Mouse (Mus musculus) cerebellum, adult 11 months (tissue): ENCODE results near the gene Taf15.

Experiments
- DNase-seq: peaks from one replicate; pipeline ENCODE4 v3.0.0; 2022

Taf15 gene

DNA sequence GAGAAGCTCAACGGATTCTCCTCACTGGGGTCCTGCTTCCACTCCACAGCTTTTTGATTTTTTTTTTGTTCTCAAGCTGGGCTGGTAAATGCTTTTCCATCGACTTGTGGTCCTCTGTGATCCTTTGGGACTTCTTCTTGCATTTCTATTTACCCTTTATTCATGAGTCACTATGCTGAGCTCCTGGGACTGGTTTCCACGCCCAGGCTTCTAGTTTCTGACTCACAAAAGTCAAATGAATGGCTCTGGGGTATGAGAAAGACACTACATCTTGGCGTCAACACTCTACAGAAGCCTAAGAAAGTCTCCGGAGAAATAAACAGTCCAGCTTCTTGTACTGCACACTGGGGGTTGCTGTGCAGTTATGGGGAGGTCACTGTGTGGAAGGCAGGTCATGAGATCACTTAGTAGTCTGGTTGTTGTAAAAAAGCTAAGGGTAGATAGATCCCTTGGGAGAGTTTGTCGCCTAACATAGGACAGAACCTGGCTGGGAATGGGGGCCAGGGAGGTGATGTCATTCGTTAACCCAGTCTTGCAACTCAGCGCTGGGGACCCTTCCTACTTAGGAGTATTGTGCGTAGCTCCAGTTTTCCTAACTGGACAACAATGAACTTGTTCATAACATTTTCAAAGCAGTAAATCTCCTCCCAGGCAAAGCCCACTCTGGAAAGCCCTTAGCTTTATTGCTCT, 14.8 kb upstream of the Taf15 start:
- DNase-seq: no peak

DNA sequence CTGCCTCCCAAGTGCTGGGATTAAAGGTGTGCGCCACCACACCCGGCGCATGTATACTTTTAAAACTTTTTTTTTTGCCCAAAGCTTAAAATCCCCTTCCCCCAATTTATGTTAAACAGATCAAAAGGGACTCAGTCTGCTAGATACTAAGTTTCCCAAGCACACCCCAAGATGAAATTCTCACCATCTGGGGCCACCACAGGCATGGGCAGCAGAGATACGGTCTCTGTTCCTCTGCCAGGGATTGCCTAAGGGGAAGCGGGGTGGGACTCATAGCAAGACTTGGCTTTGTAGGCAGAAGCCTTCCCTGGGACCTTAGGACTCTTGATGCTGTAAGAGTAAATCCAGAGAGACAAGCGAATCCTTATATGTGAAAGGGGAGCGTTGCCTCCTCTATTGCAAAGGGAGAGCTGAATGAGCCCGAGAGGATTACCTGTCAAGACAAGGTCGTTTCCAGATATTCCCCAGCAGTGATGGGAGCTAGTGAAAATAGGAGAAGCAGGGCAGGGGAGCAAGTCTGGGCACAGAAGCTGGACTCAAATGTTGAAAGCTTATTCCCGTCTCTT, 11.3 kb upstream of the Taf15 start:
- no peak for DNase-seq

DNA sequence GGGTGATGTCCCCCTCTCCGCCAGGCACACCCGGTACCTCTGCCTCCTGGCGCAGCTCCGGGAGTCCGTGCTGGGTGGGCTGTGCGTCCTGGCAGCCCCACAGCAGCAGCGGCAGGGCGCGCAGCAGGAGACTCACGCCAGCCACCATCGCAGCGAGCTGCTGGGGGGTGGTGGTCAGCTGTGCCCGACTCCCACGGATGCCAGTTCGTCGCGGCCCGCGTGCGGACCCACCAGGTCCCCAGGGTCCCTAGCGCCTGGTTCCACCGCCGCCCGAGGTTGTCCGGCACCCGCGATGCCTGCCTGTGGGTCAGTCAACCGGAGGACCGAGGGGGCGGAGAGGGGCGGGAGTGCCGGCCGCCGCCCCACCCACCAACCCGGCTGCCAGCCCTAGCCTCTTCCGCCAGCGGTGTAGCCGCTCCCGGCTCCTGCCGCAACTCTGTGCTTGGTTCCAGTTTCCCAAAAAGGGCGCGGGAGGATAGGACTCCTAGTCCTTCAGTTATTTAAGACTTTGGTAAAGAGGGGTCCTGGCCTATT, 10.1 kb upstream of the Taf15 start, which contains the start of gene Mmp28:
Gene Mmp28 (minus strand): TSS at position 361 of the 534 bp plus-strand sequence.
- DNase-seq: no peak

DNA sequence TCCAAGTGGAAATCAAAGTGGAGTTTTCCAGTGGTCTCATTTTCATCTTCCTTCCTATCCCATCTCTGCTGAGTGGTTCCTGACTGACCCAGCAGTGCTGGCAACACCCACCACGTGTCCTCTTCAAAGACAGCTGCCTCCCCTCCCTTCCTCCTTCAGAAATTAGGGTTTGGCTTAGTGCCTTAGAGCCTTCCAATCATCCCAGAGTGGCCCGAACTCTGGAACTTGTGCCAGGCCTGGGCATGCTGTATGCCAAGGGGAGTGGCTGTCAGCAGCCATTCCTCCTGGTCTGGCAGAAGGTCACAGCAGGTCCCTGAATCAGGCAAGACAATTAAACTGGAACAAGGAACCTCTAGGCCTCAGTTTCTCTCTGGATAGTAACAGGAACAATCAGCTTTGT, 6.9 kb upstream of the Taf15 start:
- DNase-seq: peak; percentile 80

DNA sequence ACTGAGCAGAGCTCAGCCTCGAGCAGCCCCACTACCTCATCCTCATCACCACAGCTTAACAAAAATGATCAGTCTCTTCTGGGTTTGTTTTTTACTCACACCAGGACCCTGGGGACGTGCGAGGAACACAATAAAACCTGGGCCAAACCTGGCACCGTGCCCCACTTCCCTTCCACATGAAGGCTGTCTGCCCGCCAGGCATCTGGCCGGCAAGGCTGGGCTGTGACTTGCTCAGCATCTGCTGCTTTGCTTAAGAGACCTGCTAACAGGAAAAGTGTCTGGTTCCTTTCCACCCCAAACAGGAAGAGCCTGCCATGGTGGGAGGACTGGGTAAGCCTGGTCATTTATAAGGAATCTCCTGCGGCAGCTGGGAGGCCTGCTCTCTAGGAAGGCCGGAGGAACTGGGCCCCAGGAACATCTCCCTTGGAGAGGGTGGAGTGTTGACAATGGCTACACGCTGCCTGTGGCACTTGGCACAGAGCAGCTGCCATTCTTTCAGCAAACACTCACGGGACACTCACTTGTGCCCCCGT, 5.7 kb upstream of the Taf15 start:
- DNase-seq: peak; percentile 41

DNA sequence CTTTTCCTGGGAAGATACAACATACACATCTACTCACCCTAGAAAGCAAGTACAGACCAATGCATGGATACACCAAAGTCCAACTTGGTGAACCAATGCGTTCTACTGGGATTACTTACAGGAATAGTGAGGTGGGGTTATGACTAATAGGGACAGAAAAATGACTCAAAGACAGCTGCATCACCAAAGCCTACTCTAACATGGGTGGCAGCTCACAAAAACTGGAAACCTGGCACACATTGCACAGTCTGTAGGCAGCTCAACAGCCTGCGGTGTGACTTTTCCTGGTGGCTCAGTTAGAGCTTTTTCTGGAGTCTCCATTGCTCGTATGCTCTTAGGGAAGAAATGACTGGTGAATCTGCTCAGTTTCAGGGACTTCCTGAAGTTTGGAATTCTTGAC, 4.1 kb upstream of the Taf15 start:
- no peak for DNase-seq

DNA sequence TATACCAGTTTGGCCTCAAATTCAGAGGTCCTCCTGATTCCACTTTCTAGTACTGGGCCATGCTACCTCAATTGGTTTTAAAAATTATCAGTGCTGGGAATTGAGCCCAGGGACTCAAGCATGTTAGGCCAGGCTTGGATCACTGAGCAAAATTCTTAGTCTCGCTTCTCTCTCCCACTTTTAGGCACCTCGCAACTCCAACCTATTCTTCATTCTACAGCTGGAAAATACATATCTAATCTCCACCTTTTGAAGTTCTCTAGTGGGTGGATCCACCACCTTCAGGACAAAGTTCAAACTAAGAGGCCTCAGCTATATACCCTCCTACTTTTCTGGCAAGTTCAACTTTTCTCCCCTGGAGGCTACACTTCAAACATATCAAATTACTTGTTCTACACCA, 1.1 kb upstream of the Taf15 start:
- no peak for DNase-seq

DNA sequence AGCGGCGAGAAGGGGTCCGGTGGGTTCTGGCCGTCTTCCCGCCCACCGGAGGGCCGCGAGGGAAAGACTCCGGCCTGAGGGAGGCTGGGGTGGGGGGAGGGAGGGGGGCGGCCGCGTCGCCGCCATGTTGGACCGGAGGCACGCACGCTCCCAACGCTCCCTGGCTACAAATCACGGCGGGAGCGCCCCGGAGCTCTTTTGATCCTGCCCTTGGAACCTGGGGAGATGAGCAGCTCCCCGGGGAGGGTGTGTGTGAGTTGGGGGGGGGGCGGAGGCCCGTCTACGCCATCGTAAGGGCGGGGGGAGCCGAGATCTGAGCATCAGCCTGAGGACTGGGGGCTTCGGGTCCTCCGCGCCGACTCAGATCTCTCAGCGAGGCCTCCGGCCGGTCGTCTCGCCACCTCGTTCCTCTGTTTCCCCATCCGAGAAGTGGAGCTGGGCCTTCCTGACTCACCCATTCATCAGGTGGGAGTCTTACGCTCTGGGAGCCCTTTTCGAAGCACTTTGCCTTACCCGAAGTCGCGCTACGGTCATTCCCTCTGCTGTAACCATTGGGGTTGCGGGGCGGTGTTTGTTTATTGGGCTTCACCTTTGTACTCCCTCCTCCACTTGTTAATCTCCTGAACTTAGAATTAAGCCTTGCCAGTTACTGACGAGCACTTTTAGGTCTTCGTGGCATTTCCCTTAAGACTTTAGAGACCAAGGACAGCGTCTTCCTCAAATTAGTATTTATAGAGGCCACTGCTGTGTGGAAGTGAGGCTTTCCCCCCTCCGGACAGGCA, 540 bp downstream of the Taf15 start:
- peak; percentile 28 for DNase-seq

DNA sequence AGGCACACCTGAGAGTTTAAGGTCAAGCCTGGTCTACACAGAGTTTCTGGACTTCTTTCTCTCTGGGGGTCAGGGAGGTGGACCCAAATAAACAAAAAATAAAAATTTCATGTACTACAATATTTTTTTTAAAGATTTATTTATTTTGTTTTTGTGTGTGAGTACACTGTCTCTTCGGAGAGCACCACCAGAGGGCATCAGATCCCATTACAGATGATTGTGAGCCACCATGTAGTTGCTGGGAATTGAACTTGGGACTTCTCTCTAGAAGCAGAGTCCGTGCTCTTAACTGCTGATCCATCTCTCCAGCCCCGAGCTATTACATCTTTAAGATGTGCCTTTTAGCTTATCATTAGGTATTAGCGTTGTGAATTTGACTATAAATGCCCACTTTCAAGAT, 18.6 kb downstream of the Taf15 start:
- no peak for DNase-seq

DNA sequence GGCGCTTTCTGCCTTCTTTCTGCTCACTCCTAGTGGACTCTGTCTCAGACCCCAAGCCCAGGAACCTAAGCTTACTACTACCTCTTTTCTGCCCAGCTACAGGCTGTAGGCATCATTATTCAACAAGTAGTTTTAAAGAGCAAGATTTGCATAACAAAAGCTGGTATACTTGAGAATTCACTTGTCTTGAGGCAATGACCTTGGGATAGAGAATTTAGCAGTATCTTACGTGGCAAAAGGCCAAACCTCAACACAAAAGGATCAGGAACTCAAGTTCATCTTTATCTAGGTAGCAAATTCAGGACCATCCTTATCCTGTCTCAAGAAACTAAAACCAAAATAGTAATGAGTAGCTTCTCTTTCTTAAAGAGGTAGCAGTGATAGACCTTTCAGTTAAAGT, 22.7 kb downstream of the Taf15 start:
- no peak for DNase-seq

DNA sequence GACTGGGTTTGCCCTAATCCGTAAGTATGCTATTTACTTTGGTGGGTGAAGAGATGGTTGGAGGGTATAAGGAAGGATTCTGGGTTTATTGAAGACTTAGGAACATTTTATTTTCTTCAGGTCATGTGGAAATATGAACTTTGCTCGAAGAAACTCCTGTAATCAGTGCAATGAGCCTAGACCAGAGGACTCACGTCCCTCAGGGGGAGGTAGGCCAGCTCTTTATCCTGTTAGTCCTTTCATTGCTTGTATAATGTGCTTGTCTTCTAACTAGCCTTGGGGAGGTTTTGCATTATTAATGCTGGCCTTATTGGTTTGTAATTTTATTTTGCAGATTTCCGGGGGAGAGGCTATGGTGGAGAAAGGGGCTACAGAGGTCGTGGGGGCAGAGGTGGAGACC, 31.4 kb downstream of the Taf15 start:
- no peak for DNase-seq

DNA sequence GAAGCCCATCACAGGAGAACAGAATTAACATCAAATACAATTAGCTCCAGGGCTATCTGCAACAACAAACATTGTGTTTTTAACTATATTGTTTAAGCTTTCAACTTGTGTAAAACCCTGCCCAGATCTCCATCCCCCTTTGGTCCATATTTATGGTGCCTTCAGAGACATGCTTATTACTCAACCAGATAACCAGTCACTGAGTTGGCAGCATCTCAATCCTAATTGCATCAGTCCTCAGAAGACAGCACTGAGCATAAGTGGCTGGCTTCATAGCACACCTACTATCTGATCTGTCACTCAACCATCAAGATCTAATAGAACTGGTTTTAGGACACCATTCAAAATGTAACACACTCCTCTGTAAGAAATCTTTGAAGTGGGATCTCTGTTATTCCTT, 36.6 kb downstream of the Taf15 start:
- DNase-seq: no peak

DNA sequence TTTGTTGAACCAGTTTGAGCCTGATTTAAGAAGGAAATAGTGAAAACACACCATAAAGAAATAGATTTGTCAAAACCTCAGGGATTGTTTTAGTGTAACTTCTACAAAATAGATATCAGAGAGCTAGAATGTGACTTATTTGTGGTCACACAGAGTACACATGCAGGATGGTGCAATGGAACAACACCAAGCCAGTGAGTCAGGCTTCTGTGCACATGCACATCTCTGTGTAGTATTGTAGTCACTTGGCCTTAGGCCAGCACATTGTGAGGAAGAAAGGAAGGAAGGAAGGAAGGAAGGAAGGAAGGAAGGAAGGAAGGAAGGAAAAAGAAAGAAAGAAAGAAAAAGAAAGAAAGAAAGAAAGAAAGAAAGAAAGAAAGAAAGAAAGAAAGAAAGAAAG, 44.3 kb downstream of the Taf15 start:
- no peak for DNase-seq

DNA sequence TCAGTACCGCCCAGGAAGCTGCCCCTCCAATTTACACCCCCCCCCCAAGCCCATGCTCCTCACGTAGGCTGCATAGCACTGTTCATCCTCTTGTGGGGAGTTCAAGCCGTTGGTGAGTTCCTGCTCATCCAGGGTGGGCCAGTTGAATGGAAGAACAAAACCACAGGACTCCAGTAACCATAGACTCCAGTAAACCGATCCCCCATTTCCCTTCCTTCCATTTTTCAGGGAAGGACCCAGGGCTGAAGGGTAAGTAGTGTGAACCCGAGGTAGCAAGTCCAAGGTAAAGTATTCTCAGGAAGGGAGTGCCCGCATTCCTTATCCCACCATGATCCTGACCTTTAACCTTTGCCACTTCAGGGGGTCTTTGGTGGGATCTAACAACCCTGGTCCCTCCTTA, 45.5 kb downstream of the Taf15 start:
- no peak for DNase-seq

DNA sequence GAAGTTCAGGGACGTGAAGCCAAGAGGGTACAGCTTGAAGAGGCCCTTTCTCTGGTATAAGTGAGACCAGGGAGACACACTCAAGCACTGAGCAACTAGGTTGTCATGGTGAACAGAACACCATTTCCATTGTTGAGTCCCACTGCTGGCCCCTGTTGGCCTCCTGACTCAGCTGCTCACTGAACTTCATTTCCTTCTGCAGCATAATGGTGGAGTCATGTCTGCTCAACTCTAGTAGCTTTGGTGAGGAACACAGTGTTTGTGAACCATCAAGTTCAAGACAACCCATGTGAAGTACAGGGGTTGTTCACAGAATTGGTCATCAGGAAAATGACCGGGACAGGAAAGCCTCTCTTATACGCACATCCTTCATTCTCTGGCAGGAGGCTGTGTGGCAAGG, 49.2 kb downstream of the Taf15 start, which contains the start of gene Heatr9:
Gene Heatr9 (minus strand): TSS at position 101 of the 400 bp plus-strand sequence.
- DNase-seq: no peak

DNA sequence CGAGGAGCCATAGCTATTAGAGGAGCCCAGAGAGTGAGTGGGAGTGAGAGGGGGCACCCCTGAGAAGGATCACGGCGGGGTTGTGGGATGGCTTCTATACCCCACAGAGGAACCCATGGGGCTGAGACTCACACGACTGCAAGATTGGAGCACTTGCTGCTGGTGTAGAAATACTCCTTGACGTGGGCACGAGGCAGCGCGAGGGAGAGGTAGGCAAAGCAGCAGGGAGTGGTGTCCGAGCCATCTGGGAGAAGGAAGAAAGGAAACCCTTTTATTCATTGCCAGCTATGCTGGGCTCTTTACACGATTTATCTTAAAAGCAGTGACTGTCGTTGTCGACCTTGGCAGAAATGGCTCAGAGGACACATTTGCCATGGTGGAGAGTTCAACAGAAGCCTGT, 56.1 kb downstream of the Taf15 start:
- DNase-seq: no peak

DNA sequence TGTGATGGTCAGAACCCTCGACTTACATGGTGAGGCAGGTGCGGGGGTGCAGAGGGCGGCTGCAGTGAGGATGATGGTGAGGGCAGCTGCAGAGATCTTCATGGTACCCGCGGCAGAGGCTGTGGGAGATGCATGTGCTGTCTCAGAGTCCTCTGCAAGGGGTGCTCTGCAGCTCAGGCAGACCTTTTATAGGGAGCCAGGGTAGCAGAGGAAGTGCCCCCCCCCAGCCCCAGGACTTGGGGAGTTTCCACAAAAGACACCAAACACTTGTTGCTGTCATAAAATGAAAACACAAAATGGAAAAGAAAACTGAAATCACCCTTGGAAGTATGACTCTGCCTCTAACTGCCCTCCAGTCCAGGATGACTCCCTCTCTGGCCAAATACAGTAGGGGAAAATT, 57.5 kb downstream of the Taf15 start, which contains the start of gene Ccl5:
Gene Ccl5 (minus strand): TSS at position 159 of the 400 bp plus-strand sequence.
- DNase-seq: no peak

DNA sequence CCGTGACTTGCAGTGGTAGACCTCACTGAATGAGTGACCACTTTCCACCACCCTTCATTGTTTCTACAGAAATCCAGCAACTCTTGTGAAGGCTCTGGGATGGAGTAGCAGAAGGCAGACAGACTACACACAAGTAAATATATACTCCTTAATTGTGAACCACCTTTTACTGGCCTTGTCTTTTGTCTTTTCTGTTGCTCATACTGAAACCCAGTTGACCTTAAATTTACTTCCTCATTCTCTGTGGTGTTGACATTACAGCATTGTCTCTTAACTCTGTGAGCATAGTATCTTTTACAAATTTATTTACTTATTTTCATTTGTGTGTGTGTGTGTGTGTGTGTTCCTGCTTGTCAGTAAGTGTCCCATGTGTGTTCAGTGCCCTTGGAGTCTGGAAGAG, 60.3 kb downstream of the Taf15 start:
- no peak for DNase-seq

DNA sequence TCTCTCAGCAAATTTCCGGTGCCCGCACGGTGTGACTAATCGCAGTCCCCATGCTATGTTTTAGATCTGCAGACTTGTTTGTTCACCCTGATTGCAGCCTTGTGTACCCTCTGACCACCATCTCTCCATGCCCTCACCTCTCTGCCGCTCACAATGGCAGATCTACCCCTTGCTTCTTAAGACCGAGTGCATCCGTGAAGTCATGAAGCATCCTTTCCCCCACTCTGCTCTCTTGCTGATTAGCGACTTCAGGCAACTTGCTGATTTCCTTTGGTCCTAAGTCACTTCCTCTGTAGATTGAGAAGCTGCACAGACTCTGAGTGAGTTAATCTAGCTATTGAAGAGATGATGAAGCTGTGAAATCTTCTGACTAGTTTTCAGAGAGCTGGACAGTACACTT, 61.3 kb downstream of the Taf15 start:
- DNase-seq: no peak

DNA sequence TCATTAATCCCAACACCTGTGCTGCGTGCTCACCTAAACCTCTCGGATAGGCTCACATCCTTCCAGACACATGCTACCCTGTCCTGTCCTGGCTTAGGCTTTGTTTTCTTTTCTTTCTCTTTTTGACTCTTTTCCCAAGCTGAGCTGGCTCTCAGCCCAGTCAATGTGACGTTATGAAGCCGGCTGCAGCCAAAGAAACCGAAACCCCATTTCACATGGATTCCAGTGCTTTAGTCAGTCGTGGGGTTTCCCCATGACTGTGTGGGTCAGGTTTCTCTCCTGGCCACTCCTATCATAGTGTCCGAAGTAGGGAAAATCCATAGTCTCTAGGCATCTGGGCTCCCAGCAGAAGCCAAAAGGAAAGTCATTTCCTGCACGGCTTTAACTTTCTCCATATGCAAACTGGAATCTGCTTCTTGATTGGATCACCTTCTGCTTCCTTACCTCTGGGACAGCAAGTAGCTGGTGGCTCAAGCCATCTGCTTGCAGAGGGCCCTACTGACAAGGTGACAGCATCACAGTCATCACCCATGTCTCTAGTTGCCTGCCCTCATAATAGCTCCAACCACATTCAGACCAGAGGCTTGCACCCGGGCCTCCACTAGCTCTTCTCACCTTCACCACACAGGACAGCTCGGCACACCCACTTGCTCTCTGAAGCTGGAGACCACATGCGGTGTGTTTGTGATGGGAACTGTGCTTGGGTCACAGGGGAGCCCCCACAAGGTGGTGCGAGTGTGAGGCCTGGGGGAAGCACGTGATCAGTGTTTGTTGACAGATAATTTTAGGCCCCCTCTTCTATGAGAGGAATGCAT, 61.9 kb downstream of the Taf15 start:
- DNase-seq: peak; percentile 14

DNA sequence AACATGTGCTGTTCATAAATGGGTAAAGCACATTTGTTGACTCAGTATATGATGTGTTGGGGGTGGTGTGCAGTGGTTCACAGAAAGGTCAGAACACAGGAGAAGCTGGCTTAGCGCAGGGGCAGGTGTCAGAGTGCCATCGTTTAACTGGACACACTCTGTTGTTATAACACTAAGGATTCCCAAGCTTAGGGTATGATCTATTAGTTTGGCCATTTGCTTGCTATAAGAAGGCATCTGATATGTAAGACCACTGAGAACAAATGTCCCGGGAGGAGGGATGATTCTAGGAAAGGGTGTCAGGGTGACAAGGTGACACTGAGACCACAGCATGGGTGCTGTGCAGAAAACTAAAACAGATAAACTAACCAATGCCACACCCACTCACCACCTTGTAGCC, 63.9 kb downstream of the Taf15 start:
- DNase-seq: no peak

DNA sequence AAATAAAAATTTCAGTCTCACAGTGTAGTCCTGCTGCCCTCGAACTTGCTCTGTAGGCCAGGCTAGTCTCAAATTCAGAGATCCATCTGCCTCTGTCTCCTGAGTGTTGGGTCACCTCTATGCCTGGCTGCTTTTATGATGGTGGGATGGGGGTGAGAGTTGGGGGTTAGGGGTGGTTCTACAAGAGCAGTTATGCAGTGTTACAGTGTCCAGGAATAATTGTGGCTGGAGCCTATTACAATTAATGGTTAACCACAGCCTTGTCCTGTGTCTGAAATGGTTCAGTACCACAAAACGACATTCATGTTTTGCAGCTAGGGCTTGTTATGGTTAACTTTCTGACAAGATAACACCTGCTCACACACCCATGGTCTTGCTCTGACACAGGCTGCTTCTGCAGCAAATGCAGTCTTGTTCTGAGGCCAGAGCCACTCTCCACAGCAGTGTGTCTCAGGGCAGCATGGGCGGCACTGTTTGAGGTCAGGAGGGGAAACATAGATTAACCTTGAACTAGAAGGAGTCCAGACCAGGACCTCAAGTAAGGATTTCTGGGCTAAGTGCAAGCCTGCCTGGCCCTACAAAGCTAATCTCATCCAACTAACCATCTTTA, 65.9 kb downstream of the Taf15 start:
- DNase-seq: no peak
